Mouse (Mus musculus): ENCODE measurements around the gene Zfp444. TPM values are rescaled to one million over a fixed set of nuclear protein-coding genes. Genes with fewer than 3 reads are reported as not detected.

Gene Zfp444
- 66.4 and 73.4 TPM in 2 replicates for polyA plus RNA-seq (2014; fragmentation: Nextera tagmentation; extraction: Ambion mirVana)

DNA sequence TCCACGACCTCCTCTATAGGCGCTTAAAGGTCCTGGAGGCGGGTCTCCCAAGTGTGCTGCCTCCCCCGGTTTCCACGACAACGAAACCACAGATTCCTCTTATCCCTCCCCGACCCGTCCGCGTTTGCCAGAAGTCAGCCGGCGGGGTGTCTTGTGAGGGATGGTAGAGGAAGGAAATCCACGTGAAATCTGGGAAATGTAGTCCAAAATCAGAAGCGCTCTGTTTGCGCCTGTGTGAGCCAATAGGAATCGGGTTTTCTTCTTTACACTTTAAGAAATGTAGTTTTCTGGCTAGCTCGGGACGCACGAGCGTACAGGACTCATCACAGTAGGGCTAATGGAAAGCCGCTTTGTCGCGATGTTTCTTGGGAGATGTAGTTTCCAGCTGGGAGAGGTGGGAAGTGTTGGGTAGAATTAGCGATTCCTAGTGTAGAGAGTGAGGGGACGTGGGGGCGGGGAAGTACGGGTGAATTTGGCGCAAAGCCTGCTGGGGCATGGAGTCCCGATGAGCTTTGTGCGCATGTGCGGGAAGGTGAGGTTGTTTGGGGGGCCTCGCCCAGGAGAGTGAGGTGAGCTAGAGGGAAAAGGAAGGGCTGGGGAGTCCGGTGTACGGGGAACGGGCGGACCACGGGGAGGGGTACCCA, at the start of gene Zfp444:
Zfp444 (plus strand) TSS at position 221 of the 644 bp plus-strand sequence.
- Histone ChIP-seq H3K4me1 (ENCODE audit: control insufficient read depth, insufficient read depth, low read length) (no peaks in the 10 kb centered on the region), H3K36me3 (replicated peaks; ENCODE audit: control insufficient read depth, insufficient read depth, low read depth, low read length) (no peaks in the 10 kb centered on the region), H3K9me3 (replicated peaks; ENCODE audit: control insufficient read depth, low read length) (no peaks in the 10 kb centered on the region), H3K27me3 (ENCODE audit: control insufficient read depth, insufficient read depth, low read length) (no peaks in the 10 kb centered on the region), H3K9ac (replicated peaks; ENCODE audit: low read length) (peak within 1 kb of the TSS; percentile 77), H3K4me3 (ENCODE audit: low read depth, low read length) (peak within 1 kb of the TSS; percentile 66), H3K27ac (replicated peaks; ENCODE audit: low read depth, low read length) (peak within 1 kb of the TSS; percentile 52), H3K4me2 (ENCODE audit: low read depth, low read length) (peak within 1 kb of the TSS; percentile 79)
- ATAC-seq (replicated peaks; ENCODE audit: insufficient number of reproducible peaks, low FRiP score, low TSS enrichment, low read depth): peak; percentile 96
- DNase-seq (ENCODE audit: low spot score): peak; percentile 98
- WGBS: under 1% methylated on average over 37 of the region's 37 CpGs

DNA sequence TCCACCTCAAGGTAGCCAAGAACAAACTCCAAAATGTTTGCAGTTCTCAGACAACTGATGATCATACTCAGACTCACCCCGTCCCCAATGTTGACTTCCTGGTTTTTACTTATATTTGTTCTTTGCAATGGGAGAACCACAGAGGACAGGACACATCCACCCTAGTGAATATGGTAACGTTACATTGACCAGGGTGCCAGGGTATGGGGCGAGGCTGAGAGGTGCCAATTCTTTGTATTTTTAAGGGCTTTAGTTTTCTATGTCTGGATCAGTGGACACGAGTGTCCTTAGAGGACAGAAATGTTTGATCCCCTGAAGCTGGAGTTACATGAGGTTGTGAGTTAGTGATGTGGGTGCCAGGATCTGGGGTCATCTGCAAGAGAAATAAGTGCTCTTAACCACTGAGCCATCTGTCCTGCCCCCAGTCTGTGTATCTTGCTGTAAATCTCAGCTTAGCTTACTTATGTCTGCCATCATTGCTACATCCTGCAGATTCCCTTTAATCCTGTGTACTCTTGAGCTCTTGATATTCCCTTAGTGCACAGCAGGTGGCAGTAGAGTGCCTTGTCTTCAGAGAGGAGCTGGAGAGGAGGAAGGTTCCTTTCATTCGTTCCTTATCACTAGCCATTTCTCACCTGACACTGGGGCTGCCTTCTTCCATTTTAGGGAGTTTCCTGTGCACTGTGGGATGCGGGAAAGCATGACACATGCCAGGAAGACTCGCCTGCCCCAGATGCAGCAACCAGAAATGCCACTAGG, 45.2 kb upstream of the Zfp444 start:
- no peaks in the 10 kb centered on the region for H3K27me3 ChIP-seq (ENCODE audit: control insufficient read depth, insufficient read depth, low read length)
- 38% methylated on average over 7 of the region's 7 CpGs for WGBS
- ATAC-seq (replicated peaks; ENCODE audit: insufficient number of reproducible peaks, low FRiP score, low TSS enrichment, low read depth): 0 out of 2 replicates have a peak, but pooled peaks have one; percentile 12

GRCm38 (mm10) chr7:6130346-6130745, 41.7 kb upstream of the Zfp444 start:
- ATAC-seq (replicated peaks; ENCODE audit: insufficient number of reproducible peaks, low FRiP score, low TSS enrichment, low read depth) (no peak), DNase-seq (ENCODE audit: low spot score) (peak; percentile 48)
- no peak overlapping the region for H3K27ac ChIP-seq (replicated peaks; ENCODE audit: low read depth, low read length)

More for the DNA sequence above, 45.2 kb upstream of the Zfp444 start:
- Histone ChIP-seq H3K9ac (replicated peaks; ENCODE audit: low read length) (no peak overlapping the region), H3K4me3 (ENCODE audit: low read depth, low read length) (no peak overlapping the region), H3K9me3 (replicated peaks; ENCODE audit: control insufficient read depth, low read length) (no peaks in the 10 kb centered on the region), H3K27ac (replicated peaks; ENCODE audit: low read depth, low read length) (no peak overlapping the region), H3K36me3 (replicated peaks; ENCODE audit: control insufficient read depth, insufficient read depth, low read depth, low read length) (peaks cover 1% of the 10 kb centered on the region; the same call in 1 of the 2 replicates), H3K4me1 (ENCODE audit: control insufficient read depth, insufficient read depth, low read length) (no peaks in the 10 kb centered on the region), H3K4me2 (ENCODE audit: low read depth, low read length) (no peak overlapping the region)
- DNase-seq (ENCODE audit: low spot score): peak; percentile 80

GRCm38 (mm10) chr7:6132646-6133045, 39.4 kb upstream of the Zfp444 start:
- Histone ChIP-seq H3K27ac (replicated peaks; ENCODE audit: low read depth, low read length) (no peak overlapping the region), H3K4me2 (ENCODE audit: low read depth, low read length) (no peak overlapping the region), H3K36me3 (replicated peaks; ENCODE audit: control insufficient read depth, insufficient read depth, low read depth, low read length) (peaks cover 15% of the 10 kb centered on the region), H3K27me3 (ENCODE audit: control insufficient read depth, insufficient read depth, low read length) (no peaks in the 10 kb centered on the region), H3K4me1 (ENCODE audit: control insufficient read depth, insufficient read depth, low read length) (no peaks in the 10 kb centered on the region), H3K4me3 (ENCODE audit: low read depth, low read length) (no peak overlapping the region), H3K9ac (replicated peaks; ENCODE audit: low read length) (no peak overlapping the region), H3K9me3 (replicated peaks; ENCODE audit: control insufficient read depth, low read length) (no peaks in the 10 kb centered on the region)
- ATAC-seq (replicated peaks; ENCODE audit: insufficient number of reproducible peaks, low FRiP score, low TSS enrichment, low read depth) (0 out of 2 replicates have a peak, but pooled peaks have one; percentile 10), DNase-seq (ENCODE audit: low spot score) (no peak)
- WGBS: 73% methylated on average over 30 of the region's 30 CpGs

More at GRCm38 (mm10) chr7:6130346-6130745, 41.7 kb upstream of the Zfp444 start:
- WGBS: 51% methylated on average over 4 of the region's 4 CpGs
- Histone ChIP-seq H3K36me3 (replicated peaks; ENCODE audit: control insufficient read depth, insufficient read depth, low read depth, low read length) (peaks cover 15% of the 10 kb centered on the region), H3K27me3 (ENCODE audit: control insufficient read depth, insufficient read depth, low read length) (no peaks in the 10 kb centered on the region), H3K4me1 (ENCODE audit: control insufficient read depth, insufficient read depth, low read length) (no peaks in the 10 kb centered on the region), H3K4me3 (ENCODE audit: low read depth, low read length) (no peak overlapping the region), H3K4me2 (ENCODE audit: low read depth, low read length) (no peak overlapping the region), H3K9ac (replicated peaks; ENCODE audit: low read length) (no peak overlapping the region), H3K9me3 (replicated peaks; ENCODE audit: control insufficient read depth, low read length) (no peaks in the 10 kb centered on the region)

GRCm38 (mm10) chr7:6136497-6136896, 35.5 kb upstream of the Zfp444 start:
- ATAC-seq (replicated peaks; ENCODE audit: insufficient number of reproducible peaks, low FRiP score, low TSS enrichment, low read depth) (no peak), DNase-seq (ENCODE audit: low spot score) (no peak)
- Histone ChIP-seq H3K36me3 (replicated peaks; ENCODE audit: control insufficient read depth, insufficient read depth, low read depth, low read length) (peaks cover 15% of the 10 kb centered on the region), H3K9ac (replicated peaks; ENCODE audit: low read length) (no peak overlapping the region), H3K4me1 (ENCODE audit: control insufficient read depth, insufficient read depth, low read length) (no peaks in the 10 kb centered on the region), H3K9me3 (replicated peaks; ENCODE audit: control insufficient read depth, low read length) (no peaks in the 10 kb centered on the region), H3K27ac (replicated peaks; ENCODE audit: low read depth, low read length) (no peak overlapping the region), H3K4me2 (ENCODE audit: low read depth, low read length) (no peak overlapping the region), H3K27me3 (ENCODE audit: control insufficient read depth, insufficient read depth, low read length) (no peaks in the 10 kb centered on the region), H3K4me3 (ENCODE audit: low read depth, low read length) (no peak overlapping the region)

DNA sequence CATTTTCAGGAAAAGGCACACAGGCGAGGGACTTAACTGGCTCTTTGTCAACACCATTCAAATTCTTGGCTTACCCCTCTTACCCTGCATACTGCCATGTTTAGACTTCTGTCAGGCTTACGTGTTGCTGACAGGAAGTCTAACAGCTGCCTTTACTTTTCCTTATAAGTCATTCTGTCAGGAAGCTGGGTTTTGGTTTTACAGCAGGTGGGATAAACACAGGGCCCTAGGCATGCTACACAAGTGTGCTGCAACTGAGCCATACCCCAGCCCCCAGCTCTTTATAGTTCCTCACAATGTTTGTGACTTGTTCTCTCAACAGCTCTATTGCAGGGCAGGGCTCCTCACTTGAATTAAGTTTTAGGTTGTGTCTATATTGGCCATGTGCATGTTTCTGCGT, 32.7 kb upstream of the Zfp444 start:
- Histone ChIP-seq H3K4me1 (ENCODE audit: control insufficient read depth, insufficient read depth, low read length) (no peaks in the 10 kb centered on the region), H3K36me3 (replicated peaks; ENCODE audit: control insufficient read depth, insufficient read depth, low read depth, low read length) (no peaks in the 10 kb centered on the region; the same call in 1 of the 2 replicates), H3K4me2 (ENCODE audit: low read depth, low read length) (no peak overlapping the region), H3K9ac (replicated peaks; ENCODE audit: low read length) (no peak overlapping the region), H3K9me3 (replicated peaks; ENCODE audit: control insufficient read depth, low read length) (no peaks in the 10 kb centered on the region), H3K4me3 (ENCODE audit: low read depth, low read length) (no peak overlapping the region), H3K27me3 (ENCODE audit: control insufficient read depth, insufficient read depth, low read length) (no peaks in the 10 kb centered on the region), H3K27ac (replicated peaks; ENCODE audit: low read depth, low read length) (no peak overlapping the region)
- DNase-seq (ENCODE audit: low spot score) (no peak), ATAC-seq (replicated peaks; ENCODE audit: insufficient number of reproducible peaks, low FRiP score, low TSS enrichment, low read depth) (no peak)
- 84% methylated on average over 3 of the region's 3 CpGs for WGBS

GRCm38 (mm10) chr7:6143991-6144531, 28.0 kb upstream of the Zfp444 start:
- ATAC-seq (replicated peaks; ENCODE audit: insufficient number of reproducible peaks, low FRiP score, low TSS enrichment, low read depth) (no peak), DNase-seq (ENCODE audit: low spot score) (no peak)

More at GRCm38 (mm10) chr7:6143991-6144531, 28.0 kb upstream of the Zfp444 start:
- Histone ChIP-seq H3K36me3 (replicated peaks; ENCODE audit: control insufficient read depth, insufficient read depth, low read depth, low read length) (no peaks in the 10 kb centered on the region; the same call in 1 of the 2 replicates), H3K27ac (replicated peaks; ENCODE audit: low read depth, low read length) (no peak overlapping the region), H3K4me3 (ENCODE audit: low read depth, low read length) (no peak overlapping the region), H3K9me3 (replicated peaks; ENCODE audit: control insufficient read depth, low read length) (no peaks in the 10 kb centered on the region), H3K4me1 (ENCODE audit: control insufficient read depth, insufficient read depth, low read length) (no peaks in the 10 kb centered on the region), H3K4me2 (ENCODE audit: low read depth, low read length) (no peak overlapping the region), H3K9ac (replicated peaks; ENCODE audit: low read length) (no peak overlapping the region), H3K27me3 (ENCODE audit: control insufficient read depth, insufficient read depth, low read length) (no peaks in the 10 kb centered on the region)
- 96% methylated on average over 2 of the region's 2 CpGs for WGBS
